Comparison of ENCODE assay signal across 26 mouse cellular contexts in genomic region chr8:86893554-86893953, GRCm38 (mm10). TPM values are rescaled to one million over a fixed set of nuclear protein-coding genes. Genes with fewer than 3 reads are reported as not detected.
DNase-seq lines count a peak whose midpoint lies in the region; ATAC-seq and TF ChIP-seq lines count a peak whose summit lies in the region.
"Had no signal": no experiment of that assay in that cellular context is flagged by ENCODE, and none has a peak within 500 bp of the region (broad histone marks: within the 10 kb centered on the region; RNA-seq: fewer than 3 reads in every experiment).

No protein-coding gene starts in this region.

- DNase-seq in gastrocnemius, adult 2 months = no peak
- no peak for DNase-seq in gastrocnemius, adult 8-10 months (ENCODE audit: low spot score in 2 of 2)
- DNase-seq in heart, postnatal 10 days = no peak
- peak; percentile 45 for DNase-seq in lung, postnatal 0 days (ENCODE audit: low spot score)
- no peak for DNase-seq in lung, postnatal 14 days
- DNase-seq in lung, postnatal 36 days = peak; percentile 55
- no peak for DNase-seq in frontal cortex, postnatal 10 days (ENCODE audit: low spot score in 2 of 2)
- DNase-seq: adrenal gland, adult 2 months; adrenal gland, postnatal 36 days; cerebellum, adult 8-10 months; cerebellum, postnatal 36 days; gastrocnemius, postnatal 36 days; kidney, adult 9 months; kidney, postnatal 10 days; liver, embryonic 13.5 days; midbrain, embryonic 14.5 days; right cerebral cortex, postnatal 25 days had no signal

- H3K36me3 ChIP-seq in heart, embryonic 16.5 days (ENCODE audit: control insufficient read depth, insufficient read depth) = no peaks in the 10 kb centered on the region
- H3K36me3 ChIP-seq in lung, postnatal 0 days (ENCODE audit: insufficient read depth, low read length) = no peaks in the 10 kb centered on the region
- H3K36me3 ChIP-seq: limb, embryonic 10.5 days; limb, embryonic 15.5 days; liver, embryonic 13.5 days; neural tube, embryonic 15.5 days; stomach, embryonic 15.5 days had no signal

- H3K4me1 ChIP-seq in heart, embryonic 16.5 days (ENCODE audit: control insufficient read depth, insufficient read depth, low read length) = no peaks in the 10 kb centered on the region
- no peaks in the 10 kb centered on the region; the same call in 1 of the 2 replicates for H3K4me1 ChIP-seq in lung, postnatal 0 days (ENCODE audit: insufficient read depth, low read depth, low read length)
- H3K4me1 ChIP-seq: forebrain, embryonic 13.5 days; limb, embryonic 10.5 days; limb, embryonic 15.5 days; neural tube, embryonic 15.5 days; stomach, embryonic 15.5 days had no signal

- no peak overlapping the region for H3K4me2 ChIP-seq in heart, embryonic 16.5 days (ENCODE audit: low read depth, low read length)
- H3K4me2 ChIP-seq in lung, postnatal 0 days (replicated peaks; ENCODE audit: low read depth, low read length) = no peak overlapping the region
- H3K4me2 ChIP-seq: forebrain, embryonic 13.5 days; hindbrain, embryonic 14.5 days; limb, embryonic 15.5 days; liver, embryonic 13.5 days; neural tube, embryonic 15.5 days; stomach, embryonic 15.5 days had no signal

- intact Hi-C loops in gastrocnemius, adult 2 months (cut with DNase I) = no loop called here
- intact Hi-C loops in heart, postnatal 10 days (cut with DNase I) = no loop called here

- peak overlapping the region; percentile 66 for H3K27ac ChIP-seq in gastrocnemius, adult 2 months
- peak overlapping the region; percentile 3; the same call in 1 of the 2 replicates for H3K27ac ChIP-seq in heart, embryonic 16.5 days (ENCODE audit: low read length)
- H3K27ac ChIP-seq in lung, postnatal 0 days (ENCODE audit: low read length) = peak overlapping the region; percentile 52
- H3K27ac ChIP-seq: forebrain, embryonic 13.5 days; hindbrain, embryonic 14.5 days; limb, embryonic 10.5 days; limb, embryonic 15.5 days; liver, embryonic 13.5 days; macrophage; neural tube, embryonic 15.5 days; stomach, embryonic 15.5 days had no signal

- H3K9me3 ChIP-seq in heart, embryonic 16.5 days (replicated peaks; ENCODE audit: control insufficient read depth, low read length) = no peaks in the 10 kb centered on the region
- H3K9me3 ChIP-seq in lung, postnatal 0 days (ENCODE audit: low read length) = no peaks in the 10 kb centered on the region
- H3K9me3 ChIP-seq: forebrain, embryonic 13.5 days; limb, embryonic 10.5 days; limb, embryonic 15.5 days; liver, embryonic 13.5 days; neural tube, embryonic 15.5 days; stomach, embryonic 15.5 days had no signal

- no peak overlapping the region for H3K9ac ChIP-seq in heart, embryonic 16.5 days (ENCODE audit: low read length)
- H3K9ac ChIP-seq in lung, postnatal 0 days (replicated peaks; ENCODE audit: low read depth) = no peak overlapping the region
- H3K9ac ChIP-seq: forebrain, embryonic 13.5 days; hindbrain, embryonic 14.5 days; limb, embryonic 15.5 days; liver, embryonic 13.5 days; neural tube, embryonic 15.5 days; stomach, embryonic 15.5 days had no signal

- no peak overlapping the region for H3K4me3 ChIP-seq in gastrocnemius, adult 2 months
- H3K4me3 ChIP-seq in heart, embryonic 16.5 days (ENCODE audit: low read length) = no peak overlapping the region
- H3K4me3 ChIP-seq in lung, postnatal 0 days (ENCODE audit: low read depth, low read length) = no peak overlapping the region
- H3K4me3 ChIP-seq: forebrain, embryonic 13.5 days; limb, embryonic 10.5 days; limb, embryonic 15.5 days; liver, embryonic 13.5 days; neural tube, embryonic 15.5 days; stomach, embryonic 15.5 days had no signal

- 79% methylated on average over 4 of the region's 4 CpGs for WGBS in heart, embryonic 16.5 days
- WGBS in lung, postnatal 0 days = 74% methylated on average over 4 of the region's 4 CpGs

- no peak for TF ChIP-seq CTCF in gastrocnemius, adult 2 months (IDR thresholded peaks at IDR 0.05)
- no peak for TF ChIP-seq CTCF in lung, postnatal 0 days (IDR thresholded peaks at IDR 0.05)

- TF ChIP-seq EP300 in lung, postnatal 0 days (IDR thresholded peaks at IDR 0.05) = no peak

- no peak for ATAC-seq in heart, embryonic 16.5 days (replicated peaks; ENCODE audit: extremely low read depth, insufficient read depth, low FRiP score)
- ATAC-seq in lung, postnatal 0 days = no peak
- ATAC-seq: forebrain, embryonic 13.5 days; intestine, postnatal 0 days had no signal

- H3K27me3 ChIP-seq in heart, embryonic 16.5 days (ENCODE audit: control insufficient read depth, insufficient read depth, low read length) = no peaks in the 10 kb centered on the region
- H3K27me3 ChIP-seq in lung, postnatal 0 days (replicated peaks; ENCODE audit: insufficient read depth, low read length) = no peaks in the 10 kb centered on the region
- H3K27me3 ChIP-seq: forebrain, embryonic 13.5 days; limb, embryonic 15.5 days; liver, embryonic 13.5 days; neural tube, embryonic 15.5 days; stomach, embryonic 15.5 days had no signal

RNA-seq across cellular contexts. Expression of gene N4bp1, which starts 8.5 kb away (rescaled TPM):
- total RNA-seq in gastrocnemius, adult 2 months (2021) = 10 to 100 TPM; 16.6 to 18.2 TPM
- 10 to 100 TPM; 16.6 to 18.9 (median 18.1) TPM for total RNA-seq in gastrocnemius, adult 8-10 months (2022)
- 5.8 and 6.5 TPM in 2 replicates for polyA plus RNA-seq in heart, embryonic 16.5 days (2015; fragmentation: Nextera tagmentation; extraction: Ambion mirVana)
- 10 to 100 TPM; 19.6 to 24.6 TPM for total RNA-seq in heart, postnatal 10 days (2021)
- 5.4 and 6.4 TPM in 2 replicates for polyA plus RNA-seq in lung, postnatal 0 days (2015; fragmentation: Nextera tagmentation; extraction: Ambion mirVana)

Comparison
In these comparisons a context has a peak if more than half of its experiments do, and no peak if none do; other contexts are left out.
1. DNase-seq: peak in lung, postnatal 0 days (single experiment) and lung, postnatal 36 days (single experiment); none in gastrocnemius, adult 2 months (single experiment), gastrocnemius, adult 8-10 months (0 of 2), heart, postnatal 10 days (0 of 2), lung, postnatal 14 days (single experiment) and frontal cortex, postnatal 10 days (0 of 2).
2. H3K27ac ChIP-seq: peak in every context shown above with its lines; median percentile 66 in gastrocnemius, adult 2 months; 52 in lung, postnatal 0 days; 3 in heart, embryonic 16.5 days.